Mouse (Mus musculus) lung, postnatal 10 days (tissue): ENCODE results near the gene Uggt1.

Experiments used
- DNase-seq: peaks from one replicate; pipeline ENCODE4 v3.0.0; 2021

Uggt1 gene

GRCm38 (mm10) chr1:36244058-36244827, at the start of gene Uggt1:
Uggt1 (minus strand) TSS chr1:36244720.
- DNase-seq = peak; percentile 96

- DNase-seq = no peak
Measured at GRCm38 (mm10) chr1:36293470-36293869, 49.0 kb upstream of the Uggt1 start.

GRCm38 (mm10) chr1:36281849-36282248, 37.3 kb upstream of the Uggt1 start:
- DNase-seq = no peak

GRCm38 (mm10) chr1:36280938-36281337, 36.4 kb upstream of the Uggt1 start:
- DNase-seq = no peak

GRCm38 (mm10) chr1:36279202-36279601, 34.7 kb upstream of the Uggt1 start:
- peak; percentile 90 for DNase-seq

- DNase-seq = peak; percentile 90
Measured at GRCm38 (mm10) chr1:36277267-36278060, 32.9 kb upstream of the Uggt1 start.

- no peak for DNase-seq
Measured at GRCm38 (mm10) chr1:36275635-36276389, 31.3 kb upstream of the Uggt1 start.

GRCm38 (mm10) chr1:36274455-36274854, 29.9 kb upstream of the Uggt1 start, which contains the start of gene Neurl3:
Neurl3 (minus strand) TSS chr1:36274679.
- no peak for DNase-seq

GRCm38 (mm10) chr1:36273288-36273687, 28.8 kb upstream of the Uggt1 start:
- peak; percentile 77 for DNase-seq

GRCm38 (mm10) chr1:36272546-36272945, 28.0 kb upstream of the Uggt1 start:
- peak; percentile 70 for DNase-seq

GRCm38 (mm10) chr1:36271516-36272230, 27.2 kb upstream of the Uggt1 start:
- DNase-seq = no peak

- DNase-seq = peak; percentile 58
Measured at GRCm38 (mm10) chr1:36270666-36271065, 26.1 kb upstream of the Uggt1 start.

- no peak for DNase-seq
Measured at GRCm38 (mm10) chr1:36269121-36269795, 24.7 kb upstream of the Uggt1 start.

- DNase-seq = no peak
Measured at GRCm38 (mm10) chr1:36267595-36267994, 23.1 kb upstream of the Uggt1 start.

GRCm38 (mm10) chr1:36266293-36266692, 21.8 kb upstream of the Uggt1 start:
- DNase-seq = no peak

GRCm38 (mm10) chr1:36263833-36264488, 19.4 kb upstream of the Uggt1 start:
- peak; percentile 87 for DNase-seq

GRCm38 (mm10) chr1:36261708-36262504, 17.4 kb upstream of the Uggt1 start:
- DNase-seq = no peak

- DNase-seq = no peak
Measured at GRCm38 (mm10) chr1:36260418-36260817, 15.9 kb upstream of the Uggt1 start.

- DNase-seq = no peak
Measured at GRCm38 (mm10) chr1:36259281-36259680, 14.8 kb upstream of the Uggt1 start.

- no peak for DNase-seq
Measured at GRCm38 (mm10) chr1:36258631-36259030, 14.1 kb upstream of the Uggt1 start.

- no peak for DNase-seq
Measured at GRCm38 (mm10) chr1:36257276-36257675, 12.8 kb upstream of the Uggt1 start.
